Mouse (Mus musculus) midbrain, embryonic 10.5 days (tissue): ENCODE measurements around the gene Caskin1. TPM values are rescaled to one million over a fixed set of nuclear protein-coding genes. Genes with fewer than 3 reads are reported as not detected.

ENCODE experiments used
- DNase-seq: peaks from one replicate; pipeline ENCODE4 v3.0.0-alpha.2; 2017; ENCODE audit warnings: low spot score
- H3K27ac ChIP-seq: fragments of 300-500 bp; sonication (generic); replicated peaks from 2 replicates; pipeline ENCODE4 v1.5.1; 2016; ENCODE audit warnings: mild to moderate bottlenecking
- H3K27me3 ChIP-seq: fragments of 300-500 bp; sonication (generic); 2 replicates; pipeline ENCODE4 v1.6.1; 2016; ENCODE audit warnings: low read depth, mild to moderate bottlenecking; ENCODE audit not compliant: poor library complexity, severe bottlenecking
- H3K36me3 ChIP-seq: fragments of 300-500 bp; sonication (generic); 2 replicates; pipeline ENCODE4 v1.6.1; 2016; ENCODE audit warnings: mild to moderate bottlenecking, moderate library complexity
- H3K4me1 ChIP-seq: fragments of 300-500 bp; sonication (generic); 2 replicates; pipeline ENCODE4 v1.6.1; 2016
- H3K4me3 ChIP-seq: fragments of 300-500 bp; sonication (generic); 2 replicates; pipeline ENCODE4 v1.5.1; 2016; ENCODE audit warnings: mild to moderate bottlenecking, moderate library complexity
- H3K9me3 ChIP-seq: fragments of 300-500 bp; sonication (generic); replicated peaks from 2 replicates; pipeline ENCODE4 v1.6.1; 2016; ENCODE audit warnings: mild to moderate bottlenecking
- WGBS: fragments of 180-500 bp; shearing (Covaris S2); methylation state at CpG from one replicate; pipeline ENCODE4 v1.1.7; 2016; 5-methylcytosine and 5-hydroxymethylcytosine counted together
- polyA plus RNA-seq: library from polyadenylated mRNA; unstranded; fragments of >200 nt; fragmentation: Nextera tagmentation; extraction: Ambion mirVana; gene quantifications from 2 replicates; pipeline ENCODE4 v1.2.1, GENCODE M21; 2016

The Caskin1 gene
- polyA plus RNA-seq, 1 experiment from 2014 or later: 6.7 TPM

DNA sequence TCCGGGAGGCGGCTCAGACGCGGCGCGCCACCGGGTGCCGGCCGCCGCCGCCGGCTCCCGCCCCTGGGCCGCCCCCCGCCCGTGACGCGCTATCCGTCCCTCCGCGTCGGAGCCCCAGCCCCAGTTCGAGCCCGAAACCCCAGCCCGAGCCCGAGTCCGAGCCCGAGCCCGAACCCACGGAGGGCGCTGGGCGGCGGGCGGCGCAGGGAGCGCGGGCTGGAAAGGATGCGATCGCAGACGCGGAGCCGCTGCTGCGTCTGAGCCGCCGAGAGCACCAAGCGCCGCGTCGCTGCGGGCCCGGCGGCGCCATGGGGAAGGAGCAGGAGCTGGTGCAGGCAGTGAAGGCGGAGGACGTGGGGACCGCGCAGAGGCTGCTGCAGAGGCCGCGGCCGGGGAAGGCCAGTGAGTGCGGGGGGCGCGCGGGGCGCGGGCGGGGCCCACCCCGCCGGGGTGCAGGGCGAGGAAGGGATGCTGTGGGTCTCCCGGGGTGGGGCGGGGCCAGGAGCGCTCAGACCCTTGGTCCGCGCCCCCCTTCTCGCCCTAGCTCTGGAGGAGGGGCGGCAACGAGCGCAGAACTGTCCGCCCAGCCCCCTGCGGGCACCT lies 362 bp downstream of the Caskin1 start:
- Histone ChIP-seq H3K9me3 (no peaks in the 10 kb centered on the region), H3K27ac (peak overlapping the region; percentile 91), H3K36me3 (no peaks in the 10 kb centered on the region), H3K4me1 (peaks cover 44% of the 10 kb centered on the region), H3K27me3 (peaks cover 41% of the 10 kb centered on the region), H3K4me3 (peak overlapping the region; percentile 88)
- DNase-seq: peak; percentile 69
- WGBS: under 1% methylated on average over 77 of the region's 81 CpGs

DNA sequence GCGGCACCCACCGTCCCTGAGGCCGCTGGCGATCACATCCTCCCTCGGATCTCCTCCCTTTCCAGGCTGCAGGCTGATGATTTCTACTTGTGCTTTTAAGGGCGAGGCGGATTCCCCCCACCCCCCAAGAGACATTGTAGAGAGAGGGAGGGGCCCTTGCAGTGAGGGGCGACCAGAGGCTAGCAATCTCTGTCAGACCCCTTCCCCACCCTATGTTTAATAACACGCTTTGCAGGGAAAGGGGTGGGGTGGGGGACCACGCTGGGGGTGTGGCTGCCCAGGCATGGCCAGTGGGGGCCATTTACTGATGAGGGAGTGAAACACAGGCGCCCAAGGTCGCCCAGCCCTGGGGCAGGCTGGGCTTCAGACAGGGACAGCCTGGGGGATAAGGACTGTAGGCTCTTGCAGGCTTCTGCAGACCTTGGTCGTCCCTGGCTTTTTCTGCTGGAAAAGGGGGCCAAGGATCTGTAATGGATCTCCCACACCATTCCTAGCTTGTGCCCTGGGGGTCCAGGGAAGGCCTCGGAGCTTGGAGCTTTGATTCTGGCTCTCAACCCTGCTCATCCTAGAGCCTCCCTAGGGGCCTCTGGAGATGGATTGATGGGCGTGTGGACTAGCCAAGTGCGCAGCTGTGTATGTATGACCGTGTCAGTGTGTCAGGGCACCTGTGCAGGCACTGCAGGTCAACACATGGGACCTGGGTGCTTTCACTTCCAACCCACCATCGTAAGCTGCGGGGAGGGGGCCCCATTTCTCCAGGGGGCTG lies 1.0 kb downstream of the Caskin1 start:
- 21% methylated on average over 19 of the region's 19 CpGs for WGBS
- Histone ChIP-seq H3K27ac (peak overlapping the region; percentile 91), H3K36me3 (no peaks in the 10 kb centered on the region), H3K4me3 (peak overlapping the region; percentile 88), H3K9me3 (no peaks in the 10 kb centered on the region), H3K27me3 (peaks cover 41% of the 10 kb centered on the region), H3K4me1 (peaks cover 44% of the 10 kb centered on the region)
- DNase-seq: no peak

DNA sequence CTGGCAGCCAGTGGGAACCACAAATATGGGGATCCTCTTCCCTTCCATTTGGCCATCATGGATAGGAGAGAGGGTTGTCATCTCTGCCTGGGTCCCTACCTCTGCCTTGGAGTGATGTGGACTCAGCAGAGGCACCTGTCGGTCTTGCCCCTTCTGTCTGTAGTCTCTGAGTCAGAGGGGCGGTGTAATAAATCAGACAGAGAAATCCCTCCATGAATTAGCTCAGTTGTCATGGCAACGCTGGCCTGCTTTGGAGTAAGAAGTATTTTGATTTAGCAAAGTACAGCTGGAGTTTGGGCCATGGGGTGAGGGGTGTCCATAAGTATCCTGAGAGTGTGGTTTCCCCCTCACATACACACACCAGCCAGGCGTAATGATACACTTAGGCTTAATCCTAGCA lies 2.0 kb downstream of the Caskin1 start:
- no peak overlapping the region for H3K27ac ChIP-seq
- H3K9me3 ChIP-seq: no peaks in the 10 kb centered on the region
- H3K4me3 ChIP-seq: peak overlapping the region; percentile 88; the same call in 1 of the 2 replicates
- no peak for DNase-seq
- no peaks in the 10 kb centered on the region for H3K36me3 ChIP-seq
- peaks cover 45% of the 10 kb centered on the region for H3K4me1 ChIP-seq
- peaks cover 41% of the 10 kb centered on the region for H3K27me3 ChIP-seq
- WGBS: 80% methylated on average over 4 of the region's 4 CpGs

DNA sequence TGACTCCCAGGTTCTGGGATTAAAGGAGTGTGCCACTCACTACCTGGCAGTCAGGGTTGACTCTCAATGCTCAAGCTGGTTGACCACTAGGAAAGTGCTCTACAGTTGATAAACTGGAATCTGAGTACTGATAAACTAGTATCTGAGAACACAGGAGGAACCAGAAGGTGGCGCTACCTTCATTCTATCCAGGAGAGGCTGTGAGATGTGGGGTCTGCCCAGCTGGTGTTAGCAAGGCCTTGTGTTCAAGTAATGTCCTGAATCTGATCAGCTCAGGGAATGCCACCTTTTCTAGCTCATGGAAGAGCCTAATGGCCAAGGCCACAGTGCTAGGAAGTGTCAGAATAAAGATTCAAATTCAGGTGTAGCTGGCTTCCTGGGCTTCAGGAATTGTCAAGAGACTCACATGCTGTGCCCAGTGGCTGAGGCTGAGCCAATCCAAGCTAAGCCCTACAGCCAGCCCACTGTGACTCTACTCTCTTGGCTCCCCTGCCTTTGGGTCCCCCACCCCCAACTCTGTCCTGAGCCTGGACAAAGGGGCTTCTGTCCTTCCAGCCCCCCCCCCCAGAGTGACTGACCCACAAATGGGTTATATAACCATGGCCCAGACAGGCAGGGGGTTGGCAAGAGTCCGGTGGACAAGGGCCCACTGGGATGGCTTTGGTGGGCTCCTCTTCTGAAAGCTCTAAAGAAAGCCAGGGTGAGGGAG lies 6.4 kb downstream of the Caskin1 start:
- Histone ChIP-seq H3K4me3 (no peak overlapping the region), H3K27ac (0 out of 2 replicates have a peak overlapping the region, but pooled peaks have one; percentile 28), H3K36me3 (peaks cover 39% of the 10 kb centered on the region), H3K27me3 (peaks cover 12% of the 10 kb centered on the region), H3K4me1 (peaks cover 20% of the 10 kb centered on the region), H3K9me3 (no peaks in the 10 kb centered on the region)
- DNase-seq: peak; percentile 39
- 46% methylated on average over 2 of the region's 2 CpGs for WGBS

DNA sequence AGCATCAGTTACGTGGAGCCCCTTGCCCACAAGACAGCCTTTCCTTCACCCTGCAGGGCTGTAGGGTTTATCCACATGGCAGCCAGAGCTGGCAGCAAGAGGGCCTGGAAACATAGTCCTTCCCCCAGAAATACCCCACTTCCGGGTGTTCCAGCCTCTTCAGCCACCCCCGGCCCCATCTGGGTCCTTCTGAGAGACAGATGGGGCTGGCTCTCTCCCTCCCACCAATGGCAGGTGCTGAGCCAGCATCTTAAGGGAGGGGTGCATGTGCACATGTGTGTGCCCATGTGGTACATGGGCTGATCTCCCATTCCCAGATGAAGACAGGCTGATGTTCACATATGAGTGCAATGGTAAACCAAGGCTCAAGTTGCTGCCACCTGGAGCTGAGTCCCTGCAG lies 7.0 kb downstream of the Caskin1 start:
- H3K36me3 ChIP-seq: peaks cover 45% of the 10 kb centered on the region
- no peak overlapping the region for H3K4me3 ChIP-seq
- peaks cover 14% of the 10 kb centered on the region for H3K4me1 ChIP-seq
- H3K9me3 ChIP-seq: no peaks in the 10 kb centered on the region
- no peak overlapping the region for H3K27ac ChIP-seq
- H3K27me3 ChIP-seq: peaks cover 5% of the 10 kb centered on the region; the same call in 1 of the 2 replicates
- 80% methylated on average over 3 of the region's 3 CpGs for WGBS
- no peak for DNase-seq

DNA sequence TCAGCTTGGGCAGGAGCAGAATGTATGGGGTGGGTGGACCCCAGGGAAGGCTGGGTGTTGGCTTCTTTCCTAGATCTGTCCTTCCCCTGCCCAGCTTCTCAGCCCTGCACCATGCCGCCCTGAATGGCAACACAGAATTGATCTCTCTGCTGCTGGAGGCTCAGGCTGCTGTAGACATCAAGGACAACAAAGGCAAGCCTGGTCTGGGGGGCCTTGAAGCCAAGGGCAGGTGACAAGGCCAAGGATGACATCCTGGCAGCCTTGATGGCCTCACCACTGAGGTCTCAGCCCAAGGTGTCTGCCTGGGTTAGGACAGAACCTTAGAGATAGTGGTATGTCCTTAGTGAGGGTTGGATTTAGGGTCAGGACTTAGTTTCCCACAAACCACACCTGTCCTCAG lies 7.6 kb downstream of the Caskin1 start:
- peaks cover 9% of the 10 kb centered on the region; the same call in 1 of the 2 replicates for H3K4me1 ChIP-seq
- 77% methylated on average over 1 of the region's 1 CpGs for WGBS
- DNase-seq: no peak
- H3K36me3 ChIP-seq: peaks cover 50% of the 10 kb centered on the region
- H3K9me3 ChIP-seq: no peaks in the 10 kb centered on the region
- no peak overlapping the region for H3K4me3 ChIP-seq
- H3K27me3 ChIP-seq: 0 out of 2 replicates have a peak, but pooled peaks cover under 1% of the 10 kb centered on the region
- no peak overlapping the region for H3K27ac ChIP-seq

DNA sequence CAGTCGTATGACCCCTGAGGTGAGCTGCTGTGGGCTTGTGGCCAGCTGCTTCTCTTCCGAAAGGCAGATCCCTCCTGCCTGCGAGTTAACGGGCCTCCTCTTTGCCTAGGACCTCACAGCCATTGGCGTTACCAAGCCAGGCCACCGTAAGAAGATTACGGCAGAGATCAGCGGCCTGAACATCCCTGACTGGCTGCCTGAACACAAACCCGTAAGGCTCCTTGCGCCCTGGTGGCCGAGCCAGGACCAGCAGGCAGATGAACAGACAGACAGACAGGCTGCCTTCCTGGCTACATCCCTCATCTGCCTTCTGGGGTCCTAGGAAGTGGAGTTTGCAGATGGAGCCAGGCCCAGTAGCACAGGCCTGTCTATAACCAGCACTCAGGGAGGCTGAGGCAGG lies 13.8 kb downstream of the Caskin1 start:
- 35% methylated on average over 11 of the region's 11 CpGs for WGBS
- no peak overlapping the region for H3K27ac ChIP-seq
- H3K27me3 ChIP-seq: peaks cover 10% of the 10 kb centered on the region; the same call in 1 of the 2 replicates
- H3K4me1 ChIP-seq: peaks cover 14% of the 10 kb centered on the region
- no peaks in the 10 kb centered on the region for H3K9me3 ChIP-seq
- H3K36me3 ChIP-seq: peaks cover 95% of the 10 kb centered on the region
- no peak overlapping the region for H3K4me3 ChIP-seq
- no peak for DNase-seq

DNA sequence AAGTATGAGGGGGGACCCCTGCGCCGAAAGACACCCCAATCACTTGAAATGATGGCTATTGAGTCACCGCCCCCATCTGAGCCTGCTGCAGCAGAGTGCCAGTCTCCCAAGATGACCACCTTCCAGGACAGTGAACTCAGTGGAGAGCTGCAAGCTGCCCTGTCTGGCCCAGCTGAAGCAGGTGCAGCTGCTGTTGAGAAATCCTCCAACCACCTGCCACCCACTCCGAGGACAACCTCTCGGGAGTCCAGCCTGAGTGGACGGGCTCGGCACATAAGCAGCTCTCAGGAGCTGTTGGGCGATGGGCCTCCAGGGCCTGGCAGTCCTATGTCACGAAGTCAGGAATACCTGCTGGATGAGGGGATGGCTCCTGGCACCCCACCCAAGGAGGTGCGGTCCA lies 15.7 kb downstream of the Caskin1 start:
- Histone ChIP-seq H3K27ac (no peak overlapping the region), H3K4me1 (peaks cover 17% of the 10 kb centered on the region), H3K9me3 (no peaks in the 10 kb centered on the region), H3K36me3 (peaks cover 96% of the 10 kb centered on the region), H3K4me3 (no peak overlapping the region), H3K27me3 (peaks cover 14% of the 10 kb centered on the region; the same call in 1 of the 2 replicates)
- DNase-seq: no peak
- WGBS: 94% methylated on average over 10 of the region's 10 CpGs

DNA sequence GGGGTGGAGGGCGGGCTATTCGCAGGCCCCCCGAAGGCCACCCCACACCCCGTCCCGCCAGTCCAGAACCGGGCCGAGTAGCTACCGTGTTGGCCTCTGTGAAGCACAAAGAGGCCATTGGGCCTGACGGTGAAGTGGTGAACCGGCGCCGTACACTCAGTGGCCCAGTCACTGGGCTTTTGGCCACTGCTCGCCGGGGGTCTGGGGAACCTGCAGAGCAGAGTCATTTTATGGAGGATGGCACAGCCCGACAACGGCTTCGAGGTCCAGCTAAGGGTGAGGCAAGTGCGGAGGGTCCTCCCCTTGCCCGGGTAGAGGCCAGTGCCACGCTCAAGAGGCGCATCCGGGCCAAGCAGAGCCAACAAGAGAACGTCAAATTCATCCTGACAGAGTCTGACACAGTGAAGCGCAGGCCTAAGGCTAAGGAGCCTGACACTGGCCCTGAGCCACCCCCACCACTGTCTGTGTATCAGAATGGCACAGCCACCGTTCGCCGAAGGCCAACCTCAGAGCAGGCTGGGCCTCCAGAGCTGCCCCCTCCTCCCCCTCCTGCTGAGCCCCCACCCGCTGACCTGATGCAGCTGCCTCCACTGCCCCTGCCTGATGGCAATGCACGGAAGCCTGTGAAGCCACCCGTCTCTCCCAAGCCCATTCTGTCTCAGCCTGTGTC lies 17.0 kb downstream of the Caskin1 start:
- no peak overlapping the region for H3K4me3 ChIP-seq
- peaks cover 97% of the 10 kb centered on the region for H3K36me3 ChIP-seq
- H3K4me1 ChIP-seq: peaks cover 17% of the 10 kb centered on the region
- no peaks in the 10 kb centered on the region for H3K9me3 ChIP-seq
- DNase-seq: no peak
- peaks cover 14% of the 10 kb centered on the region; the same call in 1 of the 2 replicates for H3K27me3 ChIP-seq
- H3K27ac ChIP-seq: no peak overlapping the region
- WGBS: 89% methylated on average over 30 of the region's 30 CpGs

DNA sequence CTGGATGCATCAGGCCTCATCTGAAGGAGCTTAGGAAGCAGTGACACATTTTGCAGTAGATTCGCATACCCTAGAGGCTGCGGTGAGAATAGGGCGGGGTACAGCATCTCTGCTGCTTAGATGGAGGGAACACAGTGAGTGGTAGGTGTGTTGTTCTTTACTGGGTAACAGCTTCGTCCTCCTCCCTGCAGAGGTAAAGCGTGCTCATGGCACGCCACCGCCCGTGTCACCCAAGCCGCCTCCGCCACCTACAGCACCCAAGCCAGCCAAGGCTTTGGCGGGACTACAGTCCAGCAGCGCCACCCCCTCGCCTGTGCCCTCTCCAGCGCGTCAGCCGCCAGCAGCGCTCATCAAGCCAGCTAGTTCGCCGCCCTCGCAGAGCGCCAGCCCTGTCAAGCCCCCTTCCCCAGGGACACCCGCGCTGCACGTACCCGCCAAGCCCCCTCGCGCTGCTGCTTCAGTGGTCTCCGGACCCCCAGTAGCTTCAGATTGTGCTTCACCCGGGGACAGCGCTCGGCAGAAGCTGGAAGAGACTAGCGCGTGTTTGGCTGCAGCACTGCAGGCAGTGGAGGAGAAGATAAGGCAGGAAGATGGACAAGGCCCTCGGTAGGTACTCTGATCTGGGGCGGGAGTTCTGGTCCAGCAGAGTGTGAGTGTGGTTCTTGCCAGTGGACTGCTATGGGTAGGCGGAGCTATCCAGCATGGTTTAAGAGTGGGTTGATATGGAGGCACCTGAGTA lies 18.1 kb downstream of the Caskin1 start:
- Histone ChIP-seq H3K27ac (no peak overlapping the region), H3K4me1 (peaks cover 17% of the 10 kb centered on the region), H3K4me3 (peak overlapping the region; percentile 29), H3K36me3 (peaks cover 97% of the 10 kb centered on the region), H3K9me3 (no peaks in the 10 kb centered on the region), H3K27me3 (peaks cover 14% of the 10 kb centered on the region; the same call in 1 of the 2 replicates)
- WGBS: 23% methylated on average over 36 of the region's 36 CpGs
- no peak for DNase-seq

DNA sequence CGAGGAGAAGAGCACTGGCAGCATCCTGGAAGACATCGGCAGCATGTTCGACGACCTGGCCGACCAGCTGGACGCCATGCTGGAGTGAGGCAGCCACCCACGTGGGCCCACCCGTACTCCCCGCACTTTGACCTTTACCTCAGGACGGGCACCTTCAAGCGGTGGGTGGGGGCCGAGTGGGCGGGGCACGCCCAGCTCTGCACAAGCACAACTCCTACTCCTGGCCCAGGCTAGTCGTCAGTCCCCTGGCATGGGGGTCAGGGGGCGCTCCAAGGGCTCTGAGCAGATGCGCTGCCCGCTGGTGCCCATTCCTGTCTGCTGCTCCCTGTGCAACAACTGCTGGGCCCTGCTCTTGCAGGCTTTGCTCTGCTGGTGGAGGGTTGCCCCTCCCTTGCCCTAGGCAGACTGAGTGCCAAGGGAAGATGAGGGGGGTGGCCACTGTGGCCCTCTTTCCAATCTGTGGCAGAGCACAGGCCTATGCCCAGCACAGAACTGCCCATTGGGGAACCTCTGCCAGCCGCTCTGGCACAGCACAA lies 18.8 kb downstream of the Caskin1 start:
- Histone ChIP-seq H3K4me3 (no peak overlapping the region), H3K27me3 (peaks cover 14% of the 10 kb centered on the region; the same call in 1 of the 2 replicates), H3K4me1 (peaks cover 17% of the 10 kb centered on the region), H3K36me3 (peaks cover 97% of the 10 kb centered on the region), H3K9me3 (no peaks in the 10 kb centered on the region), H3K27ac (no peak overlapping the region)
- no peak for DNase-seq
- WGBS: 51% methylated on average over 19 of the region's 19 CpGs
